Mouse (Mus musculus): ENCODE measurements around the gene Mgst2.
A peak's percentile ranks its signal among the peaks of the same experiment; 100 is the strongest.

Gene Mgst2

GRCm38 (mm10) chr3:51659415-51659814, 745 bp upstream of the Mgst2 start:
- no peak for DNase-seq

- no peak for DNase-seq
These were observed 689 bp downstream of the Mgst2 start for GRCm38 (mm10) chr3:51660821-51661276.

GRCm38 (mm10) chr3:51661376-51661775, 1.2 kb downstream of the Mgst2 start:
- DNase-seq, result no peak

GRCm38 (mm10) chr3:51661880-51662550, 1.9 kb downstream of the Mgst2 start:
- DNase-seq, result no peak

GRCm38 (mm10) chr3:51662557-51662956, 2.4 kb downstream of the Mgst2 start:
- DNase-seq, result no peak

- no peak for DNase-seq
These were observed 8.4 kb downstream of the Mgst2 start for GRCm38 (mm10) chr3:51668607-51669006.

- DNase-seq, result no peak
These were observed 10.4 kb downstream of the Mgst2 start for GRCm38 (mm10) chr3:51670414-51671070.

DNA sequence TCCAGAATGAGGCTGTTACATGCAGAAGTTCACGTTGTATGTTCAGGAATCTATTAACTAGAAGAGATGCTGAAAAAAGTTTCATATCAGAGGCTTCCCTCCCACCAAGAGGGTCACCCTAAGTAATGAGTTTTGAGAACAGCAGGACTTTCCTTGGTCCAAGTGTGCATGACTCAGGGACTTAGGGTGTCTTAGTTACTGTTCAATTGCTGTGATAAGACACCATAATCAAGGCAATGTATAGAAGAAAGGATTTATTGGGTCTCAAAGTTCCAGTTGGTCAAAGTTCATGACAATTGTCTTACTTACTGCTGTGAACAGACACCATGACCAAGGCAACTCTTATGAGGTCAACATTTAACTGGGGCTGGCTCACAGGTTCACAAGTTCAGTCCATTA, 10.9 kb downstream of the Mgst2 start:
- DNase-seq, result no peak

DNA sequence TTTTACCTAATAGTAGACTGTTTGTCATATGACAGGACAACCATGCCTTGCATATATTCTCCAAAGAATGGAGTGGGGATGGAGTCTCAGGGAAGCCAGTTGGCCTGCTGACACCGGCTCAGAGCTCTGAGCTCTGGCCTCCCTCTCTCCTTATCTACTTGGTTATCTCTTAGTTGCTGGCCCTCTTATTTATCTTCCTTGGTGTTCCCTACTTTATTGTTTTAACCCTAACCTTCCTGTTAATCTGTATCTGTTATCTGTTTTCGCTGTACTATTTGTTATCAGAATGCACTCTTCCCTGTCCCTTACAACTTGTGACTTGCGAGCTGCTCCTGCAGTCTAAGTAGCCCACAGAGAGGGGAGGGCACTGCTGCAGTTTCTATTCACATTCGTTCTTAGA, 12.5 kb downstream of the Mgst2 start:
- DNase-seq, result no peak

GRCm38 (mm10) chr3:51673408-51674086, 13.4 kb downstream of the Mgst2 start:
- DNase-seq, result peak; percentile 42

- DNase-seq, result no peak
These were observed 14.8 kb downstream of the Mgst2 start for GRCm38 (mm10) chr3:51674963-51675362.

GRCm38 (mm10) chr3:51685539-51685938, 25.4 kb downstream of the Mgst2 start:
- no peak for DNase-seq

- no peak for DNase-seq
These were observed 26.2 kb downstream of the Mgst2 start for GRCm38 (mm10) chr3:51686316-51686715.

DNA sequence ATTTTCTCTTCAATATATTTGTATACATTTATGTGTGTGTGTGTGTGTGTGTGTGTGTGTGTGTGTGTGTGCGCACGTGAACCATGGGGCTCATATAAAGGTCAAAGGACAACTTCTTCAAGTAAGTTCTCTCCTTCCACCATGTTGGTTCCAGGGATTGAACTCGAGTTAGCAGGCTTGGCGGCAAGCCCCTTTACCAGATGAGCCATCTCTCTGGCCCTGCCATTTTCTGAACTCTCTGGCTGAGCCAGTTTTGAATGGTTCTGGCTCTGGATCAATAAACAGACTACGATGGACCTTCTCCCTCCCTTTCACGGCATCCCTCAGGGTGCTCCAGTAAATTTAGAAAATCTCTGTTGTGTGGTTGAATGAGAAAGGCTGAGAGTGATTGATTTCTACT, 26.6 kb downstream of the Mgst2 start:
- no peak for DNase-seq

GRCm38 (mm10) chr3:51688725-51689124, 28.6 kb downstream of the Mgst2 start:
- no peak for DNase-seq

DNA sequence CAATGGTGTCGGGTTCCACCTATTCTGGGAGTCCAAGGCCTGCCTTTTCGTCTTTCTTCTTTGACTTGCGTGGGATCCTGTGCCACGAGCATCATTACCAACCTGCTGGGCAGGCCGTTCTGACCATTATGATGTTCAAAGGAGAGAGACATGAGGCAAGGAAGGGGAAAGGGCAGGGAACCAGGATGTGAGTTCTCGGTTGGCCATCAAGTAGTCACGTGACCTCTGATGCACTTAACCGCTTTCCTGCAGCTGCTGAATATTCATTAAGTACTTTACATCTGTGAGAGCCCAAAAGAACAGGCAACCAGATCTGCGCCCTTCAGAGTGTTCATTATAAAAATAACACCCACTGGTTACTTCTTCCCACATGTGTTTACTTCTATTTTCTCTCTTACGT, 33.0 kb downstream of the Mgst2 start:
- DNase-seq, result no peak

- DNase-seq, result no peak
These were observed 34.4 kb downstream of the Mgst2 start for GRCm38 (mm10) chr3:51694576-51694975.

- DNase-seq, result no peak
These were observed 35.6 kb downstream of the Mgst2 start for GRCm38 (mm10) chr3:51695713-51696112.

- DNase-seq, result no peak
These were observed 37.8 kb downstream of the Mgst2 start for GRCm38 (mm10) chr3:51697931-51698330.

- DNase-seq, result peak; percentile 26
These were observed 40.0 kb downstream of the Mgst2 start for GRCm38 (mm10) chr3:51700123-51700522.

DNA sequence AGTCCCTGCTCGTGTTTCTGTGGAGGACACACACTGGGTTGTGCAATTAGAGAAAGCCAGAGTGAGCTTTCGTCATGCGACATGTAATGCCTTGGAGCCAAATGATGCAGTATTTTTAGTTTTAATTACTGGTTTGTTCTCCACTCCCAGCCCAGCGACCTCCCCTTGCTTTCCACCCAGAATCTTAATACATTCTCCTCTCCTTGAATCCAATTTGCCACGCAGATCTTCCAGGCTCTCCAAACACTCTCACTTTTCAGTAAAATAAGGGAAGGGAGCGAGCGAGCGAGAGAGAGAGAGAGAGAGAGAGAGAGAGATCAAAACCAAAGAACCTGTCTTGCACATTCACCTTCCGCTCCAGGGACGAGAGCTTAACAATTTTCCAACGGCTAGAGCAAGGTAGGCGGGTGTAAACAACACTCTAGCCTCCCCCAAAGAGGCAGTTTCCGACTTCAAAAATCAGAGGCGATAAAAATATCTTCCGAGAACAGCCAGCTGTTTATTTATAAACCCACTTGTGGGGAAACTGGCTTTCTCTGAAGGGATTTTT, 40.6 kb downstream of the Mgst2 start:
- DNase-seq, result peak; percentile 37

DNA sequence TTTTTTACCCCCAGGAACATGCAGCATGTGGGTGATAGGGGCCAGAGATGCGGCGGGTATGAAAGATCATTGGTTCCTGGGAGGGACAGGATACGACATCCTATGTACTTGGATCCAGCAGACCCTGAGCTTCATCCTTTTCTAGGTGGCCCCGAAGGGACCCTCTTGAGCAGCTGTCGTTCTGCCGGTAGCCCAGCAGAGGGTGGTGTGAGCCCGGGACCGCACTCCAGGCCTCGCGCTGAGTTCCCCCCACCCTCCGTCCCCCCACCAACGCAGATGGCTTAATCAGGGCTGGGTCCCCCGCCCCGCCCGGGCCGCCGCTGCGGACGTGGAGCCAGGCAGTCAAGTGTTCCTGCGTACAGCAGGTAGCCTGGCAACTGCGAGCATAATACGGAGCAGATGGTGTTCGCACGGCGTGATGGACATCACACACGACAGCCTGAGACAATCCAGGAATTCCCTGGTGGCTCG, 41.2 kb downstream of the Mgst2 start:
- DNase-seq, result peak; percentile 93

- DNase-seq, result peak; percentile 51
These were observed 41.8 kb downstream of the Mgst2 start for GRCm38 (mm10) chr3:51701950-51702349.
